Mouse (Mus musculus) CH12.LX (cell line): ENCODE results near the gene Agap1. TPM values are rescaled to one million over a fixed set of nuclear protein-coding genes. Genes with fewer than 3 reads are reported as not detected.

Experiments used
- DNase-seq: peaks from one replicate; pipeline ENCODE4 v3.0.0-alpha.2; 2013; ENCODE audit errors: extremely low read depth
- H3K27ac ChIP-seq: 2 replicates; pipeline ENCODE4 v1.5.1; 2012; ENCODE audit warnings: low read depth, mild to moderate bottlenecking, control low read depth, moderate library complexity; ENCODE audit not compliant: insufficient read depth
- H3K27me3 ChIP-seq: replicated peaks from 2 replicates; pipeline ENCODE3; 2012; ENCODE audit warnings: inconsistent platforms
- H3K36me3 ChIP-seq, 2 experiments: replicated peaks in 1 of 2; 2 replicates each; pipeline versions ENCODE3 to v1.6.1; 2012; ENCODE audit warnings: inconsistent platforms in 1 of 2, low read length in 1 of 2, mild to moderate bottlenecking in 1 of 2, mixed read lengths in 1 of 2, moderate library complexity in 1 of 2; ENCODE audit not compliant: control insufficient read depth in 1 of 2, insufficient read depth in 1 of 2
- H3K4me1 ChIP-seq, 2 experiments: 2 replicates each; pipeline ENCODE4 v1.6.1; 2012; ENCODE audit warnings: inconsistent platforms in 1 of 2, moderate library complexity in 1 of 2; ENCODE audit not compliant: insufficient read depth in 2 of 2, control insufficient read depth in 1 of 2
- H3K4me2 ChIP-seq: 2 replicates; pipeline ENCODE4 v1.6.1; 2012; ENCODE audit warnings: low read depth, mild to moderate bottlenecking, control low read depth; ENCODE audit not compliant: poor library complexity, insufficient read depth, severe bottlenecking
- H3K4me3 ChIP-seq, 3 experiments: fragments of 150-350 bp in 1 of 3; sonication (generic) in 1 of 3; replicated peaks in 1 of 3; 2 replicates each; pipeline versions ENCODE3 to v1.5.1; 2011 to 2012; ENCODE audit warnings: low read depth in 2 of 3, low read length in 2 of 3, mild to moderate bottlenecking in 2 of 3, moderate library complexity in 2 of 3, control low read depth in 1 of 3, improper control_type of control experiment in 1 of 3, inconsistent platforms in 1 of 3, mixed read lengths in 1 of 3; ENCODE audit not compliant: poor library complexity in 1 of 3
- H3K79me2 ChIP-seq: replicated peaks from 2 replicates; pipeline ENCODE4 v1.6.1; 2012; ENCODE audit warnings: mild to moderate bottlenecking, moderate library complexity; ENCODE audit not compliant: control insufficient read depth, poor library complexity, insufficient read depth, severe bottlenecking; ENCODE audit errors: extremely low read depth
- H3K9ac ChIP-seq: 2 replicates; pipeline ENCODE4 v1.6.1; 2012; ENCODE audit warnings: low read depth, mild to moderate bottlenecking, control low read depth, moderate library complexity; ENCODE audit not compliant: insufficient read depth
- H3K9me3 ChIP-seq: replicated peaks from 2 replicates; pipeline ENCODE3; 2012; ENCODE audit warnings: low read length, inconsistent platforms, mixed read lengths
- BHLHE40 ChIP-seq: IDR thresholded peaks from 2 replicates; pipeline ENCODE4 v1.6.1; 2011; ENCODE audit warnings: mild to moderate bottlenecking, low read depth, low read length, improper control_type of control experiment
- CHD1 ChIP-seq: IDR thresholded peaks from 2 replicates; pipeline ENCODE4 v1.6.1; 2012; ENCODE audit warnings: low read depth, low read length, improper control_type of control experiment, inconsistent platforms
- ELF1 ChIP-seq: IDR thresholded peaks from 2 replicates; pipeline ENCODE4 v1.6.1; 2014; ENCODE audit warnings: low read depth, mild to moderate bottlenecking, inconsistent platforms, low read length, improper control_type of control experiment
- EP300 ChIP-seq: IDR thresholded peaks from 2 replicates; pipeline ENCODE4 v1.6.1; 2011; ENCODE audit warnings: low read length, improper control_type of control experiment
- GABPA ChIP-seq: IDR thresholded peaks from 2 replicates; pipeline ENCODE4 v1.6.1; 2012; ENCODE audit warnings: low read depth, low read length, improper control_type of control experiment, inconsistent platforms; ENCODE audit not compliant: insufficient replicate concordance
- IRF4 ChIP-seq: IDR thresholded peaks from 2 replicates; pipeline ENCODE4 v1.6.1; 2014; ENCODE audit warnings: low read depth, mild to moderate bottlenecking, inconsistent platforms, low read length, improper control_type of control experiment
- JUN ChIP-seq: IDR thresholded peaks from 2 replicates; pipeline ENCODE4 v1.6.1; 2011; ENCODE audit warnings: low read depth, mild to moderate bottlenecking, low read length, improper control_type of control experiment, moderate library complexity; ENCODE audit not compliant: insufficient read depth
- JUND ChIP-seq: conservative IDR thresholded peaks from 2 replicates; pipeline ENCODE4 v1.6.1; 2011; ENCODE audit warnings: low read depth, low read length, improper control_type of control experiment
- MAFK ChIP-seq: IDR thresholded peaks from 2 replicates; pipeline ENCODE4 v1.6.1; 2011; ENCODE audit warnings: low read length, improper control_type of control experiment; ENCODE audit not compliant: insufficient replicate concordance
- MEF2A ChIP-seq: IDR thresholded peaks from 2 replicates; pipeline ENCODE4 v1.6.1; 2014; ENCODE audit warnings: low read depth, mild to moderate bottlenecking, inconsistent platforms, low read length, improper control_type of control experiment, borderline replicate concordance
- NELFE ChIP-seq: IDR thresholded peaks from 2 replicates; pipeline ENCODE4 v1.6.1; 2011; ENCODE audit warnings: low read depth, low read length, improper control_type of control experiment
- PAX5 ChIP-seq: IDR thresholded peaks from 2 replicates; pipeline ENCODE4 v1.6.1; 2012; ENCODE audit warnings: low read length, inconsistent platforms, mixed read lengths
- POLR2A ChIP-seq: IDR thresholded peaks from 2 replicates; pipeline ENCODE4 v1.6.1; 2011; ENCODE audit warnings: low read depth, mild to moderate bottlenecking, improper control_type of control experiment, low read length
- POLR2AphosphoS2 ChIP-seq: IDR thresholded peaks from 2 replicates; pipeline ENCODE4 v1.6.1; 2011; ENCODE audit warnings: low read depth, low read length, improper control_type of control experiment
- TCF12 ChIP-seq: IDR thresholded peaks from 2 replicates; pipeline ENCODE4 v1.6.1; 2014; ENCODE audit warnings: low read depth, mild to moderate bottlenecking, inconsistent platforms, low read length, improper control_type of control experiment
- ZMIZ1 ChIP-seq: IDR thresholded peaks from 2 replicates; pipeline ENCODE4 v1.6.1; 2012; ENCODE audit warnings: low read depth, mild to moderate bottlenecking, inconsistent platforms, low read length, improper control_type of control experiment
- dilution Hi-C: fragments of 300-500 bp; cut with MboI; formaldehyde crosslinking; loops from 2 replicates; pipeline ENCODE4 v1.14.3; 2020; ENCODE audit warnings: low sequenced_read_pairs; ENCODE audit not compliant: extremely low pct_unique_long_range_greater_than_20kb, extremely low pct_ligation_motif_present
- in situ Hi-C: fragments of 300-500 bp; cut with MboI; formaldehyde crosslinking; loops from 3 replicates; pipeline ENCODE4 v1.14.3; 2019; ENCODE audit warnings: low sequenced_read_pairs, low pct_ligation_motif_present, low pct_unique_long_range_greater_than_20kb, mixed read lengths
- polyA plus RNA-seq: library from polyadenylated mRNA; unstranded; fragments of >175 nt; gene quantifications from 2 replicates; pipeline ENCODE4 v1.2.1, GENCODE M21; 2012; ENCODE audit warnings: low read depth; ENCODE audit not compliant: insufficient read length
- total RNA-seq, 2 experiments: library from RNA; depleted of rRNA; stranded (reverse); fragments of 300-350 nt in 1 of 2; fragments of >200 nt in 1 of 2; gene quantifications; 2 replicates each; pipeline ENCODE4 v1.2.3; 2012 to 2014

Agap1 gene
- total and polyA plus RNA-seq, 3 experiments: not detected

DNA sequence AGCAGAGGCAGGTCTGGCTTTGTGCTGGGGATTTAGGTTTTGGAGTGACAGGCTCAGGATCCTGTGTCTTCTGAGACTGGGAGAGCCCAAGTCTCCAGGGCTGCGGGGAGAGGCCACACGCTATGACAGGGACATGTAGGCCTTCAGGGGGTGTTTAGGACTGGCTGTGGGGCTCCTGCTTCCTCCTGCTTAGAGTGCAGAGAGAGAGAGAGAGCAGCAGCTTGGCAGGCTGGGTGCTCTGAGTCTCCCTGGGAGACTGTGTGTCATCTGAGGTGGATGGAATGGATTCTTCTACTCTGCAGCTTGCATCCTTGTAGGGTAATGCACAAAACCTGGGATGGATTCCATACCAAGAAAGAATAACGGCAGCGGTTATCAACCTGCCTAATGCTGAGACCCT is 122.4 kb downstream of the Agap1 start:
- Histone ChIP-seq H3K4me3 (no peak overlapping the region), H3K4me1 (no peaks in the 10 kb centered on the region), H3K9me3 (peaks cover 91% of the 10 kb centered on the region), H3K79me2 (no peaks in the 10 kb centered on the region), H3K9ac (no peak overlapping the region), H3K27me3 (no peaks in the 10 kb centered on the region), H3K27ac (no peak overlapping the region), H3K36me3 (no peaks in the 10 kb centered on the region), H3K4me2 (no peak overlapping the region)
- dilution Hi-C loops (no loop called here), in situ Hi-C loops (no loop called here)
- no peak for DNase-seq
- no peak for TF ChIP-seq TCF12
- no peak for TF ChIP-seq IRF4
- TF ChIP-seq POLR2AphosphoS2: no peak

DNA sequence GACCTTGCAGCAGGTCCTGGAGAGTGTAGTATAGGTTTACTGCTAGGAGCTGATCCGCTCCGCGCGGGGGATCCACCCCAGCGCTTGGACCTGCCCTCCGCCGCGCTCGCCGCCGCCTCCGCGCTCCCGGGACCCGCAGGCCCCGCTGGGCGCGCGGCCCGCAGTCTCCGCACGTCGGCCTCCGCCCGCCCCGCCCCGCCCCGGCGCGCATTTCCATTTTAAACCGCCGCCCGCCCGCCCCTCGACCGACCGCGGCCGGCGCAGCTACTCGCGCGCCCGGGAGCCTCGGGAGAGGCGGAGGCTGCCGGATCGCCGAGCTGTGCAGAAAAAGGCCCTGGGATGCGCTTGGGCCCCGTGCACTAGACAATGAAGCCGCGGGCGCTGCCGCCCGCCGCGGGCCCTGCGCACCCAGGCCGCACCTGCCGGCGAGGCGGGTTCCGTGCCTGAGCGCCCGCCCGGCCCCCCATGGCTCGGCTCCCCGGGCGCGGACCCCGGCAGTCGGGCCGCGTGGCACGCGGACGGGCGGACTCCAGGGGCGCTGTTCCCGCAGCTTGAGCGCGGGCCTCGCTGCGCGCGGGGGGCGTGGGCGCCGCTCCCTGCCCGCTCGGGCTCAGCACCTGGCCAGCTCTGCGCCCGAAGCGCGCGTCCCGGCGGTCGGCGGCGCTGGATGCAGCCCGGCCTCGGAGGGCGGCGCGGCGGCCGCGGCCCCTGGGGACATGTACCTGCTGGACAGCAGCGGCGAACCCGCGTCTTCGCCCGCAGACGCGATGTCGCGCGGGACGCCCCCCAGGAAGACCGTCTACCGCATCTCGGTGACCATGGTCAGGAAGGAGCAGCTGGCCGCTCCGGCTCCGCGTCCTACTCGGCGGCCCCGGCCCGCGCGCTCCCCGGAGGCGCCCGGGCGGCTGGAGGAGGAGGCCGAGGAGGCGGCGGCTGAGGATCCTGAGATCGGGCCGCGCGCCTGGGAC is 125.7 kb downstream of the Agap1 start:
- no peak for DNase-seq
- Histone ChIP-seq H3K9ac (no peak overlapping the region), H3K4me1 (no peaks in the 10 kb centered on the region), H3K36me3 (no peaks in the 10 kb centered on the region), H3K9me3 (peaks cover 84% of the 10 kb centered on the region), H3K27me3 (no peaks in the 10 kb centered on the region), H3K79me2 (no peaks in the 10 kb centered on the region), H3K27ac (no peak overlapping the region), H3K4me3 (no peak overlapping the region), H3K4me2 (no peak overlapping the region)
- in situ Hi-C loops: no loop called here
- no peak for TF ChIP-seq MAFK
- no peak for TF ChIP-seq JUND
- TF ChIP-seq ELF1: no peak
- TF ChIP-seq CHD1: no peak
- no peak for TF ChIP-seq POLR2AphosphoS2
- no peak for TF ChIP-seq NELFE
- no peak for TF ChIP-seq EP300
- dilution Hi-C loops: no loop called here

DNA sequence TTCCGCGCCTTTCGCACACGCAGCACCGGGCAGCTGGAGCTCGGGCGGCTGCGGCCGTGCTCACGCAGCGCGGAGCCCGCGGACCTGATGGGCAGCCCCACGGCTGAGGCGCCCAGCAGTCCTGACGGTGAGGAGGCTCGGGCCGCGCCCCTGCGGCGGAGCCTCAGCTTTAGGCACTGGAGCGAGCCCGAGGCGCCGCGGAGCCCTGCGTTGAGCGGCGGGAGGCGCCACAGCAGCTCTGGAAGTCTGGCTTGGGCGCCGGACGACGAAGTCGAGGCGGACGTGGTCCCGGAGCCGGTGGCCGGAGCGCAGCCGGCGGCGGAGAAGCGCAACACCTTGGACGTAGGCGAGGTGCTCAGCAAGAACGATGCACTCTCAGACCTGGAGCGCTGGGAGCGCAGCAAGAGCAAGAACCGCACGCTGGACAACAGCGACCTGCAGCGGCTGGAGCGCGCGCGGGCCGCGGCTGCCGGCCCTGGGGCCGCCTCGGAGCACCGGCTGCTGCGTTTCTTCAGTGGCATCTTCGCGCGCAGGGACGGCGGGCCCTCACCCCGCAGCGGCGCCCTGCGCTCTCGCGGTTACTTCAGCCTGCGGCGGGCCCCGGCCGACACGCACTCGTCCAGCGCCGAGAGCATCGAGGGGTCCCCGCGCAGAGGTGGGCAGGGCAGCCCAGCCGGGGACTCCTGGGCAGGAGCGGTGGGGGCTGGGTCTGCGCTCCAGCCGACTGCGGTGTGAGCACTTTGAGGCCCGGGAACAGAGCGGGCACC is 126.6 kb downstream of the Agap1 start:
- no peaks in the 10 kb centered on the region for H3K27me3 ChIP-seq
- no peak overlapping the region for H3K27ac ChIP-seq
- dilution Hi-C loops: no loop called here

More for the DNA sequence above, 126.6 kb downstream of the Agap1 start:
- Histone ChIP-seq H3K4me2 (no peak overlapping the region), H3K9ac (no peak overlapping the region), H3K9me3 (peaks cover 84% of the 10 kb centered on the region), H3K4me3 (no peak overlapping the region), H3K4me1 (no peaks in the 10 kb centered on the region), H3K36me3 (no peaks in the 10 kb centered on the region), H3K79me2 (no peaks in the 10 kb centered on the region)
- DNase-seq: no peak
- in situ Hi-C loops: no loop called here
- no peak for TF ChIP-seq POLR2AphosphoS2
- TF ChIP-seq MEF2A: no peak
- no peak for TF ChIP-seq ELF1
- no peak for TF ChIP-seq PAX5
- no peak for TF ChIP-seq JUN
- TF ChIP-seq ZMIZ1: no peak
- TF ChIP-seq POLR2A: no peak
- no peak for TF ChIP-seq BHLHE40
- no peak for TF ChIP-seq GABPA
